Mouse (Mus musculus) heart, embryonic 13.5 days (tissue): Measurements from ENCODE around the gene Cobll1. TPM values are rescaled to one million over a fixed set of nuclear protein-coding genes. Genes with fewer than 3 reads are reported as not detected.

ENCODE experiments used
- ATAC-seq: fragments of 200-750 bp; cut with Nextera tagmentation; 2 replicates; pipeline ENCODE4 v1.8.0; 2017; ENCODE audit warnings: moderate TSS enrichment; ENCODE audit not compliant: insufficient number of reproducible peaks, low FRiP score, low TSS enrichment; ENCODE audit errors: extremely low read depth
- H3K27ac ChIP-seq: fragments of 300-500 bp; sonication (generic); replicated peaks from 2 replicates; pipeline ENCODE4 v1.5.1; 2015; ENCODE audit warnings: moderate library complexity, mild to moderate bottlenecking, inconsistent platforms
- H3K27me3 ChIP-seq: fragments of 300-500 bp; sonication (generic); replicated peaks from 2 replicates; pipeline ENCODE4 v1.6.1; 2015; ENCODE audit warnings: mild to moderate bottlenecking, inconsistent platforms
- H3K36me3 ChIP-seq: fragments of 300-500 bp; sonication (generic); 2 replicates; pipeline ENCODE4 v1.6.1; 2015; ENCODE audit warnings: mild to moderate bottlenecking, inconsistent platforms
- H3K4me1 ChIP-seq: fragments of 300-500 bp; sonication (generic); 2 replicates; pipeline ENCODE4 v1.6.1; 2015; ENCODE audit warnings: inconsistent platforms
- H3K4me2 ChIP-seq: fragments of 300-500 bp; sonication (generic); 2 replicates; pipeline ENCODE4 v1.6.1; 2015; ENCODE audit warnings: inconsistent platforms, mild to moderate bottlenecking, moderate library complexity
- H3K4me3 ChIP-seq: fragments of 300-500 bp; sonication (generic); 2 replicates; pipeline ENCODE4 v1.5.1; 2015; ENCODE audit warnings: moderate library complexity, mild to moderate bottlenecking, inconsistent platforms
- H3K9ac ChIP-seq: fragments of 300-500 bp; sonication (generic); 2 replicates; pipeline ENCODE4 v1.6.1; 2015; ENCODE audit warnings: inconsistent platforms, mild to moderate bottlenecking, moderate library complexity
- H3K9me3 ChIP-seq: fragments of 300-500 bp; sonication (generic); 2 replicates; pipeline ENCODE4 v1.6.1; 2016; ENCODE audit warnings: inconsistent platforms
- WGBS: fragments of 180-500 bp; shearing (Covaris S2); methylation state at CpG from one replicate; pipeline ENCODE4 v1.1.7; 2015; ENCODE audit warnings: mixed read lengths; 5-methylcytosine and 5-hydroxymethylcytosine counted together
- polyA plus RNA-seq: library from polyadenylated mRNA; unstranded; fragments of >200 nt; fragmentation: Nextera tagmentation; extraction: Ambion mirVana; gene quantifications from 2 replicates; pipeline ENCODE4 v1.2.1, GENCODE M21; 2015

Gene Cobll1
- polyA plus RNA-seq, 1 experiment from 2014 or later: 8.1 TPM

DNA sequence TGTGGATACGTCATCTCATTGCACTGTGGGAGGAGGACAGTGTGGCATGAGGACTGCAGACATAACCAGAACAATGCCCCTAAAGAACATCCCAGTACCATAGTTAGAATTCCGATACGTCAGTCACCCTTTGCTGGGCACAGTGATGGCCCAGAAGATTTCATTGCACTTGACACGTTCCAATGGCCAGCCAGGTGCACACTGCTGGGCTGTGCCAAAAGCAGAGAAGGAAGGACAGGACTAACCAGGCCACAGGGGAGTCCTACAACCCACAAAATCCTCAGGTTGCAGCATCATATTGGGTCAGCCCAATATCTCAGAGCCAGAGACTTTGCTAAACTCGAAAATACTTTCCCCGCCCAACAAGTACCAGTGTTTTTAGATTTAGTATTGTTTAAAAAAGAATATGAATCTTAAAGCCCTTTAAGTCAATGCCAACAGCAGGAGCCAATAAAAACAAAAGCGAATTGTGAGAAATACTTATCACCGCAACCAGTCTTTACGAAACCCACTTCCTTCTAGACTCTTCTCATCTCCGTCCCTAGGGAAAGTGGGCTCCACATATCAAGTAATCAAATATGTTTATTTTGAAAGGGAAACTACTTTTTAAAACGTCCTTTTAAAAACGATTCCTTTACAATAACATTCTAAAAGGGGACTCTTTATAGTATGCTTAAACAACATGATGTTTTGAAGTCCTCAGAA is 46.0 kb downstream of the Cobll1 start:
- Histone ChIP-seq H3K4me2 (no peak overlapping the region), H3K27ac (no peak overlapping the region; the same call in 1 of the 2 replicates), H3K4me3 (no peak overlapping the region), H3K27me3 (no peaks in the 10 kb centered on the region), H3K36me3 (no peaks in the 10 kb centered on the region), H3K9ac (no peak overlapping the region), H3K9me3 (0 out of 2 replicates have a peak, but pooled peaks cover 4% of the 10 kb centered on the region), H3K4me1 (peaks cover 46% of the 10 kb centered on the region)
- ATAC-seq: no peak
- WGBS: 54% methylated on average over 12 of the region's 12 CpGs

GRCm38 (mm10) chr2:65191398-65191797 is 47.8 kb downstream of the Cobll1 start:
- H3K9ac ChIP-seq: no peak overlapping the region
- H3K9me3 ChIP-seq: no peaks in the 10 kb centered on the region
- H3K4me2 ChIP-seq: peak overlapping the region; percentile 10; the same call in 1 of the 2 replicates
- no peaks in the 10 kb centered on the region for H3K27me3 ChIP-seq
- no peak for ATAC-seq
- no peaks in the 10 kb centered on the region for H3K36me3 ChIP-seq
- H3K27ac ChIP-seq: no peak overlapping the region
- H3K4me1 ChIP-seq: peaks cover 52% of the 10 kb centered on the region
- WGBS: 14% methylated on average over 7 of the region's 7 CpGs
- H3K4me3 ChIP-seq: no peak overlapping the region

DNA sequence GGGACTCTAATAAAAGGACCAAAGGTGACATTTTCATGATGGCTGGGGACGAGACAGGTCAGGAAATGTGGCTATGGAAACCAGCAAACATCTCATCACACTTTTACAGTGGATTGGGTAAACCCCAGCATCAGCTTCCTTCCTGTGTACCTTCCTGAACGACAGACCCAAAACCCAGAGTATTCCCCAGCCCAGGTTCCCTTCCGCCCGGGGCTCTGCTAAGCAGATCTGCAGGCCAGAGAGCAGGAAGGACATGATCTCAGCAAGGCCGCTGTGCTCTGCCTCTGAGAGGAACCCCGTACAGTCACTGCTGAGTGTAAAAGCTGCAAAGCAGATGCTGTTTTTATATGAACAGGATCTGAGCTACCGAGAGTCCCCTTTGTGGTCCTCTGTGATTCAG is 49.9 kb downstream of the Cobll1 start:
- WGBS: 34% methylated on average over 7 of the region's 7 CpGs
- Histone ChIP-seq H3K27me3 (no peaks in the 10 kb centered on the region), H3K9me3 (no peaks in the 10 kb centered on the region), H3K36me3 (no peaks in the 10 kb centered on the region), H3K27ac (peak overlapping the region; percentile 61), H3K4me1 (peaks cover 61% of the 10 kb centered on the region), H3K4me3 (no peak overlapping the region), H3K9ac (no peak overlapping the region), H3K4me2 (0 out of 2 replicates have a peak overlapping the region, but pooled peaks have one; percentile 13)
- no peak for ATAC-seq

GRCm38 (mm10) chr2:65188585-65188984 is 50.6 kb downstream of the Cobll1 start:
- WGBS: 13% methylated on average over 6 of the region's 6 CpGs
- peak overlapping the region; percentile 42; the same call in 1 of the 2 replicates for H3K27ac ChIP-seq
- no peaks in the 10 kb centered on the region for H3K27me3 ChIP-seq
- ATAC-seq: no peak
- H3K9me3 ChIP-seq: no peaks in the 10 kb centered on the region
- peaks cover 61% of the 10 kb centered on the region for H3K4me1 ChIP-seq
- H3K4me2 ChIP-seq: peak overlapping the region; percentile 59
- H3K36me3 ChIP-seq: no peaks in the 10 kb centered on the region
- H3K9ac ChIP-seq: peak overlapping the region; percentile 25
- H3K4me3 ChIP-seq: 0 out of 2 replicates have a peak overlapping the region, but pooled peaks have one; percentile 16

DNA sequence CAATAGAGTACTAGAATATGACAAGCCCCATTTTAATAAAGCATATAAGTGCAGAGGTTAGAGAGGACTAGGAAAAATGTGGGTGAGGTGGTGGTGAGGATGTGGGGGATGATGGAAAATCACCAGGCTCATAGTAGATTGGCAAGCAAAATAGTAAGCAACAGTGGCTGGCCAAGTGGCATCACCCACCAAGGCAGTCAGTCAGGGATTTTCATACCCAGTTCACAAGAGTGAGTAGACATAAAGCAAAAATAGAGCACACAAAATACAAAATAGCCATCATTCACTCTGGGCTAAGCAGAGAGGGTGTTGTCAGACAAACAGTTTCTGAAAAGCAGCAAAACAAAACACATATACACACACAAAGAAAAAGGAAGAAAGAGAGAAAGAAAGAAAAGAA is 51.6 kb downstream of the Cobll1 start:
- Histone ChIP-seq H3K27ac (no peak overlapping the region), H3K27me3 (no peaks in the 10 kb centered on the region), H3K9me3 (no peaks in the 10 kb centered on the region), H3K36me3 (no peaks in the 10 kb centered on the region), H3K4me2 (no peak overlapping the region), H3K4me3 (no peak overlapping the region), H3K9ac (no peak overlapping the region), H3K4me1 (peaks cover 53% of the 10 kb centered on the region)
- no peak for ATAC-seq

DNA sequence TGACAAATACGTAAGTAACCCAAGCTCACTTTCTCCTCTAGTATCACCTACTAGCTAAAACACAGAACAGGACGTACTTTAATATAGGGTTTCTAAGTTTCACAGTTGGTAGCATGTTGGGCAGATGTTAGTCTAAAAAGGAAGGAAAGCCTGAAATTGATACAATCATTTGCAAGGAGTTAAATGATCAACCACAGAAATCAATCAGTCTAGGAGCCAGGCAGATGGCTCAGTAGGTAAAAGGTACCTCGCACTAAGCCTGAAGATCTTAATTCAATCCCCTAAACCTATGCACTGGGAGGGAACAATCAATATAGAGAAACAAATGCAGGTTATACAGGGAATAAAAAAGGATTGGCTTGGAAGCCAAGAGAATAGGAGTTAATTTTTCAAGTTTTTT is 52.0 kb downstream of the Cobll1 start:
- ATAC-seq: no peak

DNA sequence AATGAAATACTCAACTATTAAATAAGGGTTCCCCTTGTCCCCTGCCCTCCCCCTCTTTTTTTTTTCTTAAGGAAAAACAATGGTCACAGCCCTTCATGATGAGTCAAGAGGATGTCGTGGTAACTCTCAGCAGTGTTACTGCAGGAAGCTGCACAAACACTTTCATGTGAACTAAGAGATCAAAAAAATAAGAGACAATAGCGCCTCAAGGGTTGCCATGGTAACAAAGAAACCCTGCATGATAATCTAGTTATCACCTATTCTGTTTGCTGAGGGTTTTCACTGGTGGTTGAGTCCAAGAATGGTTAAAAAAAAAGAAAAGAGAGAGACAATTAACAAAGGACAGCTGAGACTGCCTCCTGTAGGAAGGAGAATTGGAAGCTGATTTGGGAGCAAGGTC is 56.5 kb downstream of the Cobll1 start:
- Histone ChIP-seq H3K4me1 (peaks cover 33% of the 10 kb centered on the region), H3K27me3 (no peaks in the 10 kb centered on the region), H3K9me3 (no peaks in the 10 kb centered on the region; the same call in 1 of the 2 replicates), H3K4me3 (no peak overlapping the region), H3K9ac (no peak overlapping the region), H3K36me3 (no peaks in the 10 kb centered on the region), H3K27ac (peak overlapping the region; percentile 66; the same call in 1 of the 2 replicates), H3K4me2 (no peak overlapping the region)
- WGBS: 47% methylated on average over 2 of the region's 2 CpGs
- no peak for ATAC-seq

More for the DNA sequence above, 52.0 kb downstream of the Cobll1 start:
- Histone ChIP-seq H3K27ac (no peak overlapping the region), H3K4me2 (no peak overlapping the region), H3K27me3 (no peaks in the 10 kb centered on the region), H3K9me3 (no peaks in the 10 kb centered on the region), H3K9ac (no peak overlapping the region), H3K36me3 (no peaks in the 10 kb centered on the region), H3K4me1 (peaks cover 53% of the 10 kb centered on the region), H3K4me3 (no peak overlapping the region)
- 91% methylated on average over 3 of the region's 3 CpGs for WGBS

- Histone ChIP-seq H3K4me3 (no peak overlapping the region), H3K4me2 (no peak overlapping the region), H3K27me3 (no peaks in the 10 kb centered on the region), H3K36me3 (no peaks in the 10 kb centered on the region), H3K27ac (peak overlapping the region; percentile 64), H3K9ac (no peak overlapping the region), H3K9me3 (no peaks in the 10 kb centered on the region; the same call in 1 of the 2 replicates), H3K4me1 (peaks cover 29% of the 10 kb centered on the region)
- WGBS: 81% methylated on average over 8 of the region's 8 CpGs
- ATAC-seq: no peak
Observed at GRCm38 (mm10) chr2:65181736-65182135, 57.5 kb downstream of the Cobll1 start.

DNA sequence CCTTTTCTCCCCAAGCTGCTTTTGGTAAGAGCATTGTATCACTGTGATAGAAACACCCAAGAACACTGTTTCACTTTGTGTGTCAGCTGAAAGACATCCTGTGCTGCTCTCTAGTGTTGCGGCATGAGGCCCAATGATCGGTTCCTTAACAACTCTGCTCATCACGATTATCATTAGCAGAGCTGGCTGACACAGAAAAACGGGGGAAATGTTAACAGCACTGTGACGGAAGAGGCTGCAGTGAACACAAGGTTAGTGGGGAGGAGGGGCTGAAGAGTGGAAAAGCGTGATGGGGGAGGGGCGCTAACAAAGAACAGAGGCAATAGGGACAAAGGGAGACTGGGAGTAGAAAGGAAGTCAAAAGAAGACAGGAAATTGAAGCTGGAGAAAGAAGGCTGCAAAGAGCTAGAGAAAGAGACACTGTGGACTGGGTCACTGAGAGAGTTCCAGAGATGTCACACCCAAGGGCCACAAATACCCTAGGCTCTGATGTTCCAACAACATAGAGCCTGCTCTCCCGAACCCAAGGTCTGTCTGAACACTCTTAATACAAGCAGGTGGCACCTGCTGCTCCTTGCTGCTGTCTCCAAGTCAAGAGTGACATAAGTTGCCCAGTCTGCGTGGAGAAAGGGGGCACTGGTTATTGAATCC is 58.0 kb downstream of the Cobll1 start:
- H3K4me3 ChIP-seq: peak overlapping the region; percentile 39

DNA sequence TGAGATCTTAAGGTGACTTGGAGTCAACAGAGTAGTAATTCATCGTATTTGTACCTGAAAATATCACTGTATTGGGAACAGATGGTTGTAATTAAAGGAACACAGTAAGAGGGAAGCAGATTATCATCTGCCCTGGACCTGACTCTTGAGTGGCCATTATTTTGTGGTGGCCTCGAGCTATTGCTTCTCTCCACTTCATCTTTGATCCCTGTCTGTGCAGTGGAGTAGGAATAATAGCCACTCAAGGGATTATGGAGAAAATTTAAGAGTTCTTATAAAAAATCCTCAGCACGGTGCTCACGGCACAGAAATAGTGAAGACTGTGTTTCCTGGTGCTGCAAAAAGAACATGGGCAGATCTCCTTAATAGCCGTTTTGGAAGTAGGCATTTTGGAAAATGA is 63.6 kb downstream of the Cobll1 start:
- Histone ChIP-seq H3K27me3 (no peaks in the 10 kb centered on the region), H3K36me3 (no peaks in the 10 kb centered on the region), H3K27ac (no peak overlapping the region), H3K4me3 (no peak overlapping the region), H3K4me2 (no peak overlapping the region), H3K4me1 (peaks cover 15% of the 10 kb centered on the region), H3K9ac (no peak overlapping the region), H3K9me3 (no peaks in the 10 kb centered on the region; the same call in 1 of the 2 replicates)
- 64% methylated on average over 5 of the region's 5 CpGs for WGBS
- no peak for ATAC-seq

More for the DNA sequence above, 58.0 kb downstream of the Cobll1 start:
- H3K36me3 ChIP-seq: no peaks in the 10 kb centered on the region
- peak overlapping the region; percentile 64 for H3K27ac ChIP-seq
- no peak for ATAC-seq
- no peaks in the 10 kb centered on the region for H3K27me3 ChIP-seq
- H3K4me1 ChIP-seq: peaks cover 29% of the 10 kb centered on the region
- peak overlapping the region; percentile 62 for H3K4me2 ChIP-seq
- 19% methylated on average over 9 of the region's 9 CpGs for WGBS
- peak overlapping the region; percentile 65 for H3K9ac ChIP-seq
- H3K9me3 ChIP-seq: no peaks in the 10 kb centered on the region; the same call in 1 of the 2 replicates

DNA sequence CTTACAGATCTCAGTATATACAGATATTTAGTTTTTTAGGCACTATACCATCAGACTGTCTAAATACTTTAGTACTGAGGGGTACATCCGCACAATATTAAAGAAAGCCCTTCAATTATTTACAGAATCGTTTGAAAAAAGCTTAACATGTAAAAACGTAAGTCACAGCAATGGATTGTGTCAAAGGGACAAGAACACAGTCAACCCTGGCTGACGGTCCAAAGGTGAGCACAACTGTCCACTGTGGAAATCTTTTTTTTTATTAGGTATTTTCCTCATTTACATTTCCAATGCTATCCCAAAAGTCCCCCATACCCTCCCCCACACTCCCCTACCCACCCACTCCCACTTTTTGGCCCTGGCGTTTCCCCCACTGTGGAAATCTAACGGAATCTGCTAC is 67.1 kb downstream of the Cobll1 start:
- 84% methylated on average over 6 of the region's 6 CpGs for WGBS
- Histone ChIP-seq H3K27ac (no peak overlapping the region), H3K4me1 (peaks cover 14% of the 10 kb centered on the region), H3K4me3 (no peak overlapping the region), H3K9me3 (no peaks in the 10 kb centered on the region), H3K4me2 (no peak overlapping the region), H3K9ac (no peak overlapping the region), H3K36me3 (no peaks in the 10 kb centered on the region), H3K27me3 (no peaks in the 10 kb centered on the region)
- ATAC-seq: no peak
